Mouse (Mus musculus) cerebellum, adult 2 months (tissue): Measurements from ENCODE around the gene Scd2. TPM values are rescaled to one million over a fixed set of nuclear protein-coding genes. Genes with fewer than 3 reads are reported as not detected.

ENCODE experiments used
- DNase-seq, 2 experiments: peaks; one replicate each; pipeline ENCODE4 v3.0.0; 2021
- H3K27ac ChIP-seq: fragments of 200-500 bp; 2 replicates; pipeline ENCODE4 v1.5.1; 2012; ENCODE audit warnings: low read length, control low read depth, inconsistent platforms; ENCODE audit not compliant: insufficient read depth
- H3K27me3 ChIP-seq: fragments of 200-500 bp; 2 replicates; pipeline ENCODE4 v1.6.1; 2012; ENCODE audit warnings: inconsistent platforms, mild to moderate bottlenecking, low read length, moderate library complexity; ENCODE audit not compliant: control insufficient read depth, insufficient read depth
- H3K4me1 ChIP-seq: fragments of 200-500 bp; 2 replicates; pipeline ENCODE4 v1.6.1; 2011; ENCODE audit warnings: low read length; ENCODE audit not compliant: control insufficient read depth, insufficient read depth
- H3K4me3 ChIP-seq: fragments of 200-500 bp; replicated peaks from 2 replicates; pipeline ENCODE3; 2011; ENCODE audit warnings: mild to moderate bottlenecking, low read depth, low read length, control low read depth; ENCODE audit not compliant: insufficient read depth
- CTCF ChIP-seq: fragments of 200-500 bp; IDR thresholded peaks from 2 replicates; pipeline ENCODE4 v1.5.1; 2011; ENCODE audit warnings: low read depth, mild to moderate bottlenecking, control low read depth, low read length, moderate library complexity, borderline replicate concordance; ENCODE audit not compliant: insufficient read depth
- POLR2A ChIP-seq: fragments of 200-500 bp; IDR thresholded peaks from 2 replicates; pipeline ENCODE4 v1.6.1; 2011; ENCODE audit warnings: low read length, control low read depth, borderline replicate concordance; ENCODE audit not compliant: insufficient read depth
- WGBS: fragments of 180-500 bp; shearing (Covaris S2); methylation state at CpG from one replicate; pipeline ENCODE4 v1.1.7; 2018; 5-methylcytosine and 5-hydroxymethylcytosine counted together
- polyA plus RNA-seq: library from polyadenylated mRNA; depleted of rRNA; stranded (reverse); fragments of >200 nt; gene quantifications from 2 replicates; pipeline ENCODE4 v1.2.3, GENCODE M21; 2012

The Scd2 gene
- polyA plus RNA-seq, 1 experiment: 743 TPM

- no peak for TF ChIP-seq POLR2A
- TF ChIP-seq CTCF: no peak
- no peak for DNase-seq
- WGBS: 87% methylated on average over 8 of the region's 8 CpGs
- no peaks in the 10 kb centered on the region for H3K27me3 ChIP-seq
- H3K27ac ChIP-seq: no peak overlapping the region
- H3K4me3 ChIP-seq: no peak overlapping the region
- peaks cover 5% of the 10 kb centered on the region; the same call in 1 of the 2 replicates for H3K4me1 ChIP-seq
These were observed 7.9 kb upstream of the Scd2 start for GRCm38 (mm10) chr19:44285554-44285953.

DNA sequence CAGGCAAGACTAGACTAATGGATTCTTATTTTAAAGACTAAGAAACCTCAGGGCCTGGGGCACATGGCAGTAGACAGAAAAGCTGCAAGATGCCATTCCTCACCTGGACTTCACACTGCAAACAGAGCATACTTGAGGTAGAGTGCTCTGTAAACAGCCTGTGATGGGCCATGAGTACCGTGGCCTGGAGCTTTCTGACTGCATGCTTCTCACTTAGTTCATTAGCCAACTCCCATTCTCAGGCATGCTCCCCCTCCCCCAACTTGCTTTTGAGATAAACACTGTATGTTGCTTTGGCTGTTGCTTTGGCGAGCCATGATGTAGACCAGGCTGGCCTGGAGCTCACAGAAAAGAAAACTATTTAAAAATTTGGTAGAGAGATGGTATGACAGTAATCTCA is 7.4 kb upstream of the Scd2 start:
- Histone ChIP-seq H3K27ac (no peak overlapping the region), H3K4me1 (peaks cover 5% of the 10 kb centered on the region; the same call in 1 of the 2 replicates), H3K27me3 (no peaks in the 10 kb centered on the region), H3K4me3 (no peak overlapping the region)
- TF ChIP-seq CTCF (no peak), POLR2A (no peak)
- no peak for DNase-seq
- WGBS: 77% methylated on average over 2 of the region's 2 CpGs

DNA sequence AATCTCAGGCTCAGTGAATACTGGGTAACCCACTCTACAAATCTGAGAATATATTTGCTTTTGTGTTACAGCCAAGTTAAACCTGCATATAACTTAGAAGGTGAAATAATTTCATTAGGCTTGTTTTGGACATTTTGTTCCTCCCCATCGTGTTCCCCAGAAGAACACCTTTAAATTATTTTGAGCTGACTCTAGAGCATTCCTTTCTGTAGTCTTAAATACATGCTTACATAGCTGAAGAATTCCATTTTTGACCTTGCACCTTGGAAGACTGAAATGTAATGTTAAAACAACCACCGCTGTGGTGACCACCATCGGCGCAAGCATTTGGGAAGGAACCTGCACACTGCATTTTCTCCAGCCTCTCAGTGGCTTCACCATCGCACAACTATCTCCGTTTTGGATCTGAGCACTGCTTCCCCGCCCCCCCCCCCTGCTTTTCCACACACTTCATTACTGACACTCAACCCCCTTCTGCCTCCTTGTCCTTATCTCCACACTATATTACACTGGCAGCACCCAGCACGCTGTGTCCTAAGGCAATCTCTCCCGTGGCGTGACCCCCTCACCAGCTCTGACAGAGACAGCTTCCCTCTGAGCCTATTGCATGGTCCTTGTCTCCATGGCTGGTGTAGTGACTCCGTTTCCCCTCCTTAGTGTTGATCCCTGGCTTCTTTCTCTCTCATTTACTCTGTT is 5.9 kb upstream of the Scd2 start:
- DNase-seq: no peak
- 83% methylated on average over 11 of the region's 11 CpGs for WGBS
- no peak overlapping the region for H3K27ac ChIP-seq
- no peak overlapping the region for H3K4me3 ChIP-seq
- no peaks in the 10 kb centered on the region for H3K27me3 ChIP-seq
- H3K4me1 ChIP-seq: peaks cover 17% of the 10 kb centered on the region
- TF ChIP-seq POLR2A (no peak), CTCF (no peak)

- peak overlapping the region; percentile 96 for H3K27ac ChIP-seq
- WGBS: 86% methylated on average over 2 of the region's 2 CpGs
- peaks cover 17% of the 10 kb centered on the region for H3K4me1 ChIP-seq
- TF ChIP-seq POLR2A: no peak
- TF ChIP-seq CTCF: no peak
- no peak overlapping the region for H3K4me3 ChIP-seq
- no peak for DNase-seq
- H3K27me3 ChIP-seq: no peaks in the 10 kb centered on the region
These were observed 1.4 kb upstream of the Scd2 start for GRCm38 (mm10) chr19:44292083-44292482.

DNA sequence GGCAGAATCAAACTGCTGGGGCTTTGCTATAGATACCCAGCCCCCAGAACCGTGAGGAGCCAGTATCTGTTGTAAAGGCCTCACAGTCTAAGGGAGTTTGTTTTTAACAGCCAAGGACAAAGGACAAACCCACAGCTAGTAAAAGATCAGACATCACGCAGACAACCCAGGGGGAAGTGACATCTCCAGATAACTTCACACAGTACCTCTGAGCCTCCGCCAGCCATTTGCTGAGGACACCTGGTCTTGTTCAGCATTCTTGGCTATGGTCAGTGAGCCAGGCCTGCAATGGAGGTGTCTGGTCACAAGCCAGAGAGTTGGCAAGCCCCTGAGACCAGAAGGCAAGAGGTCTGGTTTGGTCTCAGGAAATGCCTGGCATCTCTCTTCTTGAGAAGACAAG is 991 bp upstream of the Scd2 start:
- no peaks in the 10 kb centered on the region for H3K27me3 ChIP-seq
- H3K27ac ChIP-seq: peak overlapping the region; percentile 96
- WGBS: 9% methylated on average over 3 of the region's 3 CpGs
- peak overlapping the region; percentile 3 for H3K4me3 ChIP-seq
- TF ChIP-seq POLR2A (0 out of 2 replicates have a peak, but pooled peaks have one; percentile 21), CTCF (no peak)
- peak; percentile 87 to 94 for DNase-seq
- H3K4me1 ChIP-seq: peaks cover 17% of the 10 kb centered on the region

DNA sequence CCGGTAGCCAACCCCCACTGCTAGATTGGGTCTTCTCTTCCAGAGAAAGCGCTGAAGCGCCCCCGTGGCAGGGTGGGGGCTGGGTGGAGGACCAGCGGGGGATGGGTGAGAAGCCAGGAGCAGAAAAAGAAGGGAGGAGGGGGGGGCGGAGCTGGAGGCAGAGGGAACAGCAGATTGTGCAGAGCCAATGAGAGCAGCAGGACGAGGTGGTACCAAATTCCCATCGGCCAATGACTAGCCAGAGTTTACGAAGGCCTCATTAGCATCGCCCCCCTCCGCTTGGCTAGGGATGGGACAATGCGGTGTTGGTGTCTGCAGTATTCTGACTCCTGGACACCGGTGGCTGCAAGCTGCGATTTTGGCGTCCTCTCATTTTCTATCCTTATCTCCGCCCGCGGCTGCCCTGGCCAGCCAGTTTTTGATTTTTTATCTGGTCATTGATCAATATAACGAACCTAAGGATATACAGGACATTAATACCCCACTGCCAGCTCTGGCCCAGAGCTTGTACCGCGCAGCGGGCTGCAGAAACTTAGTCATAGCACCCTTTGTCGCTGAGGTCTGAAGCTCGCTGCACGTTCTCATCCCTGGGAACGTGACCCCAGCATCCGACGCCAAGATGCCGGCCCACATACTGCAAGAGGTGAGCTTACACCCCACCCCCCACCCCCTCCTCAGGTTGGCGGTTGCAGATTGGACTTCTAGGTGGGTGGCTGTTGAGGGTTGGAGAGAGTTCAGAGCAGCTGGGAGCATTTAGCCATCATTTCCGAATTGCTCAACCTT is 486 bp downstream of the Scd2 start:
- peak; percentile 98 for TF ChIP-seq POLR2A
- TF ChIP-seq CTCF: no peak
- H3K4me1 ChIP-seq: peaks cover 25% of the 10 kb centered on the region
- under 1% methylated on average over 31 of the region's 31 CpGs for WGBS
- H3K27me3 ChIP-seq: no peaks in the 10 kb centered on the region
- peak; percentile 95 to 99 for DNase-seq
- H3K27ac ChIP-seq: peak overlapping the region; percentile 98
- H3K4me3 ChIP-seq: peak overlapping the region; percentile 93

- peak; percentile 90 to 91 for DNase-seq
- no peaks in the 10 kb centered on the region for H3K27me3 ChIP-seq
- peaks cover 28% of the 10 kb centered on the region for H3K4me1 ChIP-seq
- peak overlapping the region; percentile 98 for H3K27ac ChIP-seq
- peak; percentile 85 for TF ChIP-seq CTCF
- TF ChIP-seq POLR2A: peak; percentile 83; the same call in 1 of the 2 replicates
- WGBS: under 1% methylated on average over 14 of the region's 14 CpGs
- H3K4me3 ChIP-seq: peak overlapping the region; percentile 93
These were observed 1.1 kb downstream of the Scd2 start for GRCm38 (mm10) chr19:44294588-44295041.

GRCm38 (mm10) chr19:44295251-44295650 is 1.8 kb downstream of the Scd2 start:
- no peaks in the 10 kb centered on the region for H3K27me3 ChIP-seq
- 0% methylated on average over 3 of the region's 3 CpGs for WGBS
- peak overlapping the region; percentile 37; the same call in 1 of the 2 replicates for H3K27ac ChIP-seq
- H3K4me3 ChIP-seq: peak overlapping the region; percentile 93
- peaks cover 32% of the 10 kb centered on the region for H3K4me1 ChIP-seq
- TF ChIP-seq CTCF (no peak), POLR2A (no peak)
- peak; percentile 68 to 78 for DNase-seq
